Mouse (Mus musculus) skeletal muscle tissue, postnatal 0 days (tissue): ENCODE measurements around the gene Gm20896. TPM values are rescaled to one million over a fixed set of nuclear protein-coding genes. Genes with fewer than 3 reads are reported as not detected.

Source experiments
- polyA plus RNA-seq: library from polyadenylated mRNA; unstranded; fragments of >200 nt; fragmentation: Nextera tagmentation; extraction: Ambion mirVana; gene quantifications from 2 replicates; pipeline ENCODE4 v1.2.1, GENCODE M21; 2015

The Gm20896 gene
- not detected in 2 replicates for polyA plus RNA-seq

GRCm38 (mm10) chrY:35921426-35921825 is at the start of gene Gm20896:
Gm20896 (minus strand) TSS chrY:35921526.

